13 mouse cellular contexts compared by ENCODE assay signal in genomic region chr15:77081454-77081853, GRCm38 (mm10). TPM values are rescaled to one million over a fixed set of nuclear protein-coding genes. Genes with fewer than 3 reads are reported as not detected.
DNase-seq lines count a peak whose midpoint lies in the region; ATAC-seq and TF ChIP-seq lines count a peak whose summit lies in the region.
"Had no signal": no experiment of that assay in that cellular context is flagged by ENCODE, and none has a peak within 500 bp of the region (broad histone marks: within the 10 kb centered on the region; RNA-seq: fewer than 3 reads in every experiment).

No protein-coding gene starts in this region.

- H3K4me1 ChIP-seq in hindbrain, embryonic 16.5 days (ENCODE audit: control insufficient read depth, insufficient read depth, low read depth, low read length): peaks cover 5% of the 10 kb centered on the region; the same call in 1 of the 2 replicates
- H3K4me1 ChIP-seq in hindbrain, embryonic 12.5 days: no peaks in the 10 kb centered on the region
- no peaks in the 10 kb centered on the region; the same call in 1 of the 2 replicates for H3K4me1 ChIP-seq in liver, postnatal 0 days (ENCODE audit: insufficient read depth)
- H3K4me1 ChIP-seq: liver, embryonic 12.5 days had no signal

- WGBS in hindbrain, embryonic 16.5 days: 81% methylated on average over 5 of the region's 5 CpGs
- WGBS in hindbrain, embryonic 12.5 days: 84% methylated on average over 5 of the region's 5 CpGs
- WGBS in liver, postnatal 0 days (ENCODE audit: insufficient replicate concordance): 86% methylated on average over 5 of the region's 5 CpGs

- no peak overlapping the region for H3K4me2 ChIP-seq in hindbrain, embryonic 16.5 days (ENCODE audit: low read length)
- no peak overlapping the region for H3K4me2 ChIP-seq in hindbrain, embryonic 12.5 days (replicated peaks)
- H3K4me2 ChIP-seq in liver, postnatal 0 days (ENCODE audit: low read depth, low read length): no peak overlapping the region
- H3K4me2 ChIP-seq: heart, embryonic 15.5 days; liver, embryonic 12.5 days had no signal

- no peaks in the 10 kb centered on the region for H3K27me3 ChIP-seq in hindbrain, embryonic 16.5 days (replicated peaks; ENCODE audit: control insufficient read depth, insufficient read depth, low read length)
- H3K27me3 ChIP-seq in hindbrain, embryonic 12.5 days: no peaks in the 10 kb centered on the region
- no peaks in the 10 kb centered on the region for H3K27me3 ChIP-seq in liver, postnatal 0 days (ENCODE audit: insufficient read depth, low read length)
- H3K27me3 ChIP-seq: heart, embryonic 15.5 days; liver, embryonic 12.5 days had no signal

- H3K9ac ChIP-seq in hindbrain, embryonic 16.5 days (ENCODE audit: low read depth, low read length): no peak overlapping the region
- no peak overlapping the region for H3K9ac ChIP-seq in hindbrain, embryonic 12.5 days
- H3K9ac ChIP-seq in liver, postnatal 0 days (replicated peaks): no peak overlapping the region
- H3K9ac ChIP-seq: heart, embryonic 15.5 days; liver, embryonic 12.5 days had no signal

- no peak for TF ChIP-seq CTCF in liver, postnatal 0 days (IDR thresholded peaks at IDR 0.05; ENCODE audit: low read depth)

- peaks cover 42% of the 10 kb centered on the region for H3K36me3 ChIP-seq in hindbrain, embryonic 16.5 days (ENCODE audit: control insufficient read depth, insufficient read depth, low read length)
- H3K36me3 ChIP-seq in hindbrain, embryonic 12.5 days: peaks cover 60% of the 10 kb centered on the region
- H3K36me3 ChIP-seq in liver, postnatal 0 days (replicated peaks; ENCODE audit: insufficient read depth, low read length): peaks cover 19% of the 10 kb centered on the region

- no peak overlapping the region for H3K4me3 ChIP-seq in hindbrain, embryonic 16.5 days (ENCODE audit: low read length)
- H3K4me3 ChIP-seq in hindbrain, embryonic 12.5 days: no peak overlapping the region
- H3K4me3 ChIP-seq in liver, postnatal 0 days (ENCODE audit: low read depth, low read length): no peak overlapping the region
- H3K4me3 ChIP-seq: erythroblast, embryonic 14.5 days; heart, embryonic 15.5 days; liver, embryonic 12.5 days had no signal

- no peak for ATAC-seq in hindbrain, embryonic 16.5 days
- no peak for ATAC-seq in hindbrain, embryonic 12.5 days (ENCODE audit: low FRiP score)
- no peak for ATAC-seq in liver, postnatal 0 days
- ATAC-seq: activated CD4-positive, CD25-positive, alpha-beta regulatory T cell, adult 4 months; liver, embryonic 12.5 days had no signal

- DNase-seq in cerebellum, adult 9-10 months: peak; percentile 30
- DNase-seq in cerebellum, adult 11-12 months: no peak
- peak; percentile 52 for DNase-seq in ovary, postnatal 36 days (ENCODE audit: low spot score)
- no peak for DNase-seq in ovary, postnatal 14 days (ENCODE audit: low spot score)
- DNase-seq in liver, postnatal 0 days: no peak
- DNase-seq in embryo, embryonic 9.5 days (ENCODE audit: extremely low spot score): no peak
- DNase-seq: kidney, adult 8-10 months had no signal

- TF ChIP-seq EP300 in liver, postnatal 0 days (IDR thresholded peaks at IDR 0.05; ENCODE audit: low read depth): no peak

- H3K9me3 ChIP-seq in hindbrain, embryonic 16.5 days (ENCODE audit: control insufficient read depth, low read length): no peaks in the 10 kb centered on the region
- H3K9me3 ChIP-seq in hindbrain, embryonic 12.5 days (replicated peaks): no peaks in the 10 kb centered on the region
- no peaks in the 10 kb centered on the region for H3K9me3 ChIP-seq in liver, postnatal 0 days (ENCODE audit: low read length)
- H3K9me3 ChIP-seq: heart, embryonic 15.5 days; liver, embryonic 12.5 days had no signal

- peak overlapping the region; percentile 14; the same call in 1 of the 2 replicates for H3K27ac ChIP-seq in hindbrain, embryonic 16.5 days (ENCODE audit: low read depth, low read length)
- no peak overlapping the region for H3K27ac ChIP-seq in hindbrain, embryonic 12.5 days
- no peak overlapping the region for H3K27ac ChIP-seq in liver, postnatal 0 days (ENCODE audit: low read depth)
- H3K27ac ChIP-seq: heart, embryonic 15.5 days; liver, embryonic 12.5 days had no signal

RNA-seq across cellular contexts. Expression of gene Mb, which starts 31.0 kb away (rescaled TPM):
- 0.71 and 0.81 TPM in 2 replicates for polyA plus RNA-seq in hindbrain, embryonic 16.5 days (2015; fragmentation: Nextera tagmentation; extraction: Ambion mirVana)
- polyA plus RNA-seq in hindbrain, embryonic 12.5 days (2016; fragmentation: Nextera tagmentation; extraction: Ambion mirVana): 0.80 and 2.5 TPM in 2 replicates
- 0.15 and 6.6 TPM in 2 replicates for polyA plus RNA-seq in liver, postnatal 0 days (2015; fragmentation: Nextera tagmentation; extraction: Ambion mirVana)
- polyA plus RNA-seq: activated CD4-positive, CD25-positive, alpha-beta regulatory T cell, adult 4 months; erythroblast, embryonic 14.5 days had no signal

RNA-seq across cellular contexts. Expression of gene Apol6, which starts 36.9 kb away (rescaled TPM):
- polyA plus RNA-seq in hindbrain, embryonic 16.5 days (2015; fragmentation: Nextera tagmentation; extraction: Ambion mirVana): not detected in 2 replicates
- not detected in 2 replicates for polyA plus RNA-seq in hindbrain, embryonic 12.5 days (2016; fragmentation: Nextera tagmentation; extraction: Ambion mirVana)
- polyA plus RNA-seq in liver, postnatal 0 days (2015; fragmentation: Nextera tagmentation; extraction: Ambion mirVana): not detected in 2 replicates
- polyA plus RNA-seq: activated CD4-positive, CD25-positive, alpha-beta regulatory T cell, adult 4 months had no signal

Comparison
In these comparisons a context has a peak if more than half of its experiments do, and no peak if none do; other contexts are left out.
1. DNase-seq: peak in cerebellum, adult 9-10 months (single experiment) and ovary, postnatal 36 days (single experiment); none in cerebellum, adult 11-12 months (single experiment), ovary, postnatal 14 days (single experiment), liver, postnatal 0 days (single experiment) and embryo, embryonic 9.5 days (single experiment).